Mouse (Mus musculus) liver, embryonic 13.5 days (tissue): Measurements from ENCODE around the gene Abcc4. TPM values are rescaled to one million over a fixed set of nuclear protein-coding genes. Genes with fewer than 3 reads are reported as not detected.
A peak's percentile ranks its signal among the peaks of the same experiment; 100 is the strongest.
"Not testable (repeated sequence)": the region's sequence is repeated elsewhere in the genome, so short reads cannot be mapped to it uniquely, and the experiment has no call there.

Experiments
- ATAC-seq: fragments of 200-750 bp; cut with Nextera tagmentation; 2 replicates; pipeline ENCODE4 v1.8.0; 2017; ENCODE audit warnings: low read depth, mild to moderate bottlenecking, moderate number of reproducible peaks, moderate library complexity
- DNase-seq: peaks from one replicate; pipeline ENCODE4 v3.0.0; 2022
- H3K27ac ChIP-seq: fragments of 300-500 bp; sonication (generic); 2 replicates; pipeline ENCODE4 v1.5.1; 2015; ENCODE audit warnings: moderate library complexity, mild to moderate bottlenecking, inconsistent platforms
- H3K27me3 ChIP-seq: fragments of 300-500 bp; sonication (generic); 2 replicates; pipeline ENCODE4 v1.6.1; 2015; ENCODE audit warnings: mild to moderate bottlenecking, inconsistent platforms
- H3K36me3 ChIP-seq: fragments of 300-500 bp; sonication (generic); 2 replicates; pipeline ENCODE4 v1.6.1; 2015; ENCODE audit warnings: mild to moderate bottlenecking, inconsistent platforms
- H3K4me1 ChIP-seq: fragments of 300-500 bp; sonication (generic); replicated peaks from 2 replicates; pipeline ENCODE4 v1.6.1; 2015; ENCODE audit warnings: inconsistent platforms
- H3K4me2 ChIP-seq: fragments of 300-500 bp; sonication (generic); 2 replicates; pipeline ENCODE4 v1.6.1; 2015; ENCODE audit warnings: inconsistent platforms, mild to moderate bottlenecking, moderate library complexity
- H3K4me3 ChIP-seq: fragments of 300-500 bp; sonication (generic); replicated peaks from 2 replicates; pipeline ENCODE4 v1.5.1; 2015; ENCODE audit warnings: mild to moderate bottlenecking, inconsistent platforms
- H3K9ac ChIP-seq: fragments of 300-500 bp; sonication (generic); 2 replicates; pipeline ENCODE4 v1.6.1; 2015; ENCODE audit warnings: mild to moderate bottlenecking, inconsistent platforms
- H3K9me3 ChIP-seq: fragments of 300-500 bp; sonication (generic); replicated peaks from 2 replicates; pipeline ENCODE4 v1.6.1; 2016; ENCODE audit warnings: inconsistent platforms
- WGBS: fragments of 180-500 bp; shearing (Covaris S2); methylation state at CpG from one replicate; pipeline ENCODE4 v1.1.7; 2015; ENCODE audit not compliant: insufficient replicate concordance; 5-methylcytosine and 5-hydroxymethylcytosine counted together
- polyA plus RNA-seq: library from polyadenylated mRNA; unstranded; fragments of >200 nt; fragmentation: Nextera tagmentation; extraction: Ambion mirVana; gene quantifications from 2 replicates; pipeline ENCODE4 v1.2.1, GENCODE M21; 2015

Abcc4 gene
- polyA plus RNA-seq, 1 experiment from 2014 or later: 1.7 TPM

- H3K4me2 ChIP-seq: no peak overlapping the region
- no peak overlapping the region for H3K4me3 ChIP-seq
- H3K27me3 ChIP-seq: no peaks in the 10 kb centered on the region
- H3K36me3 ChIP-seq: no peaks in the 10 kb centered on the region
- peaks cover 35% of the 10 kb centered on the region for H3K4me1 ChIP-seq
- H3K9me3 ChIP-seq: no peaks in the 10 kb centered on the region
- no peak for DNase-seq
- no peak overlapping the region for H3K27ac ChIP-seq
- no peak for ATAC-seq
- WGBS: 72% methylated on average over 12 of the region's 13 CpGs
- no peak overlapping the region for H3K9ac ChIP-seq
Observed at GRCm38 (mm10) chr14:118676308-118676994, 29.6 kb downstream of the Abcc4 start.

GRCm38 (mm10) chr14:118674705-118675139 is 31.3 kb downstream of the Abcc4 start:
- Histone ChIP-seq H3K4me2 (no peak overlapping the region), H3K4me3 (no peak overlapping the region), H3K4me1 (peaks cover 29% of the 10 kb centered on the region), H3K27ac (no peak overlapping the region), H3K9me3 (no peaks in the 10 kb centered on the region), H3K9ac (no peak overlapping the region), H3K27me3 (no peaks in the 10 kb centered on the region), H3K36me3 (no peaks in the 10 kb centered on the region)
- ATAC-seq (no peak), DNase-seq (no peak)
- 52% methylated on average over 11 of the region's 11 CpGs for WGBS

- peak; percentile 52 for ATAC-seq
- WGBS: 37% methylated on average over 7 of the region's 7 CpGs
Observed at GRCm38 (mm10) chr14:118674224-118674623, 31.8 kb downstream of the Abcc4 start.

GRCm38 (mm10) chr14:118673501-118673900 is 32.5 kb downstream of the Abcc4 start:
- H3K9me3 ChIP-seq: no peaks in the 10 kb centered on the region
- no peaks in the 10 kb centered on the region for H3K36me3 ChIP-seq
- no peaks in the 10 kb centered on the region for H3K27me3 ChIP-seq
- H3K4me3 ChIP-seq: no peak overlapping the region
- peaks cover 29% of the 10 kb centered on the region for H3K4me1 ChIP-seq
- ATAC-seq (no peak), DNase-seq (no peak)
- H3K4me2 ChIP-seq: no peak overlapping the region
- no peak overlapping the region for H3K9ac ChIP-seq
- 68% methylated on average over 6 of the region's 6 CpGs for WGBS
- H3K27ac ChIP-seq: no peak overlapping the region

More at GRCm38 (mm10) chr14:118674224-118674623, 31.8 kb downstream of the Abcc4 start:
- Histone ChIP-seq H3K4me1 (peaks cover 29% of the 10 kb centered on the region), H3K27ac (no peak overlapping the region), H3K9ac (no peak overlapping the region), H3K9me3 (no peaks in the 10 kb centered on the region), H3K27me3 (no peaks in the 10 kb centered on the region), H3K4me3 (no peak overlapping the region), H3K4me2 (no peak overlapping the region; the same call in 1 of the 2 replicates), H3K36me3 (no peaks in the 10 kb centered on the region)
- DNase-seq: no peak

- not testable (repeated sequence) for DNase-seq, H3K27ac ChIP-seq, H3K27me3 ChIP-seq, H3K9me3 ChIP-seq, H3K9ac ChIP-seq, H3K4me3 ChIP-seq, ATAC-seq, H3K4me2 ChIP-seq, H3K36me3 ChIP-seq
- peaks cover 27% of the 10 kb centered on the region for H3K4me1 ChIP-seq
- WGBS: 82% methylated on average over 6 of the region's 6 CpGs
Observed at GRCm38 (mm10) chr14:118672931-118673330, 33.1 kb downstream of the Abcc4 start.

GRCm38 (mm10) chr14:118667499-118667898 is 38.5 kb downstream of the Abcc4 start:
- no peaks in the 10 kb centered on the region for H3K36me3 ChIP-seq
- ATAC-seq: peak; percentile 39; the same call in 1 of the 2 replicates
- 70% methylated on average over 6 of the region's 6 CpGs for WGBS
- no peak for DNase-seq
- no peak overlapping the region for H3K9ac ChIP-seq
- H3K4me2 ChIP-seq: no peak overlapping the region
- peaks cover 37% of the 10 kb centered on the region for H3K4me1 ChIP-seq
- H3K27me3 ChIP-seq: no peaks in the 10 kb centered on the region
- H3K9me3 ChIP-seq: no peaks in the 10 kb centered on the region
- H3K4me3 ChIP-seq: no peak overlapping the region
- no peak overlapping the region for H3K27ac ChIP-seq

- no peaks in the 10 kb centered on the region for H3K27me3 ChIP-seq
- WGBS: 39% methylated on average over 7 of the region's 7 CpGs
- H3K27ac ChIP-seq: peak overlapping the region; percentile 6; the same call in 1 of the 2 replicates
- peak; percentile 18; the same call in 1 of the 2 replicates for ATAC-seq
- DNase-seq: no peak
- H3K9ac ChIP-seq: no peak overlapping the region
- H3K4me3 ChIP-seq: no peak overlapping the region
- no peaks in the 10 kb centered on the region for H3K36me3 ChIP-seq
- no peaks in the 10 kb centered on the region for H3K9me3 ChIP-seq
- peaks cover 46% of the 10 kb centered on the region for H3K4me1 ChIP-seq
- H3K4me2 ChIP-seq: peak overlapping the region; percentile 8; the same call in 1 of the 2 replicates
Observed at GRCm38 (mm10) chr14:118664661-118665060, 41.4 kb downstream of the Abcc4 start.

GRCm38 (mm10) chr14:118662625-118663276 is 43.3 kb downstream of the Abcc4 start:
- Histone ChIP-seq H3K27ac (0 out of 2 replicates have a peak overlapping the region, but pooled peaks have one; percentile 30), H3K4me1 (peaks cover 60% of the 10 kb centered on the region)
- DNase-seq: no peak

GRCm38 (mm10) chr14:118662124-118662523 is 43.9 kb downstream of the Abcc4 start:
- Histone ChIP-seq H3K27me3 (no peaks in the 10 kb centered on the region), H3K4me2 (no peak overlapping the region), H3K4me1 (peaks cover 66% of the 10 kb centered on the region), H3K9me3 (no peaks in the 10 kb centered on the region), H3K9ac (no peak overlapping the region), H3K27ac (0 out of 2 replicates have a peak overlapping the region, but pooled peaks have one; percentile 30), H3K36me3 (no peaks in the 10 kb centered on the region), H3K4me3 (no peak overlapping the region)
- 68% methylated on average over 10 of the region's 10 CpGs for WGBS
- ATAC-seq (no peak), DNase-seq (no peak)

More at GRCm38 (mm10) chr14:118662625-118663276, 43.3 kb downstream of the Abcc4 start:
- WGBS: 70% methylated on average over 18 of the region's 18 CpGs
- Histone ChIP-seq H3K9ac (no peak overlapping the region), H3K4me2 (no peak overlapping the region), H3K4me3 (no peak overlapping the region), H3K36me3 (no peaks in the 10 kb centered on the region), H3K27me3 (no peaks in the 10 kb centered on the region), H3K9me3 (no peaks in the 10 kb centered on the region)
- no peak for ATAC-seq

GRCm38 (mm10) chr14:118659230-118659629 is 46.8 kb downstream of the Abcc4 start:
- H3K27ac ChIP-seq: no peak overlapping the region
- H3K4me3 ChIP-seq: no peak overlapping the region
- DNase-seq (no peak), ATAC-seq (no peak)
- H3K36me3 ChIP-seq: no peaks in the 10 kb centered on the region
- no peak overlapping the region for H3K9ac ChIP-seq
- no peak overlapping the region for H3K4me2 ChIP-seq
- no peaks in the 10 kb centered on the region for H3K9me3 ChIP-seq
- H3K27me3 ChIP-seq: no peaks in the 10 kb centered on the region
- H3K4me1 ChIP-seq: peaks cover 64% of the 10 kb centered on the region

GRCm38 (mm10) chr14:118658328-118658692 is 47.7 kb downstream of the Abcc4 start:
- peak overlapping the region; percentile 76; the same call in 1 of the 2 replicates for H3K27ac ChIP-seq
- ATAC-seq: no peak

More at GRCm38 (mm10) chr14:118658328-118658692, 47.7 kb downstream of the Abcc4 start:
- H3K4me3 ChIP-seq: no peak overlapping the region
- WGBS: 49% methylated on average over 8 of the region's 8 CpGs
- peaks cover 55% of the 10 kb centered on the region for H3K4me1 ChIP-seq
- no peak overlapping the region for H3K9ac ChIP-seq
- H3K36me3 ChIP-seq: no peaks in the 10 kb centered on the region
- H3K9me3 ChIP-seq: no peaks in the 10 kb centered on the region
- DNase-seq: no peak
- H3K27me3 ChIP-seq: no peaks in the 10 kb centered on the region
- 0 out of 2 replicates have a peak overlapping the region, but pooled peaks have one; percentile 1 for H3K4me2 ChIP-seq
